Mouse (Mus musculus) mammary gland, adult 2 months (tissue): ENCODE data around the gene Zscan2. TPM values are rescaled to one million over a fixed set of nuclear protein-coding genes. Genes with fewer than 3 reads are reported as not detected.

Source experiments
- polyA plus RNA-seq: library from polyadenylated mRNA; depleted of rRNA; stranded (reverse); fragments of >200 nt; gene quantifications from 2 replicates; pipeline ENCODE4 v1.2.3, GENCODE M21; 2012; ENCODE audit warnings: low replicate concordance; rRNA removed

Zscan2 gene
- polyA plus RNA-seq, result 3.4 and 7.5 TPM in 2 replicates

GRCm38 (mm10) chr7:80860729-80861274 lies at the start of gene Zscan2:
Gene Zscan2 (plus strand): TSS chr7:80860920.

DNA sequence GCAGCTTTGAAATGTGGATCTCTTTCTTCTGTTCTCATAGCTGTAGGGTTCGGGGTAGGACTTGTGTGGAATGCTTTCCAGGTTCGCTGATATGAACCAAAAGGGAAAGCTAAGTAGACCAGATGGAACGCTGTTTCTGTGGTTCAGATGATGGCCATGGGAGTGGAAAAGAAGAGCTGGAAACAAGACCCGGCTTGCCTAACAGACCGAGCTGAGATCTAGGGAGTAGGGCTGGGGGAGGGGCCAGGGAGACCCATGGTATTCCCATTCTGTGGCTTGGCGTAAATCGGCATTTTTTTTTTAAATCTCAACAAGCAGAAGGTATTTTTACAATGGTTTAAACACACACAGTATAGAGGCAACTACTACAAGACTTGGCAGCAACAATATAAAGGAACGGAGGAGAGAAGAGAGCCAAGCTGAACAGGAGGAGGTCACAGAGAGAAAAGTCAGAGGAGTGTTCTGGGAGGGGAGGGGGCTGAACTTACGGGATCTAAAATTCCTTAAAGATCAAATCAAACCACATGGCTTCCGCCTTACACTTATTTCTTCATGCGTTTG lies 34.8 kb upstream of the Zscan2 start, which contains the start of gene Iqgap1:
Gene Iqgap1 (minus strand): TSS at position 132 of the 561 bp plus-strand sequence.

DNA sequence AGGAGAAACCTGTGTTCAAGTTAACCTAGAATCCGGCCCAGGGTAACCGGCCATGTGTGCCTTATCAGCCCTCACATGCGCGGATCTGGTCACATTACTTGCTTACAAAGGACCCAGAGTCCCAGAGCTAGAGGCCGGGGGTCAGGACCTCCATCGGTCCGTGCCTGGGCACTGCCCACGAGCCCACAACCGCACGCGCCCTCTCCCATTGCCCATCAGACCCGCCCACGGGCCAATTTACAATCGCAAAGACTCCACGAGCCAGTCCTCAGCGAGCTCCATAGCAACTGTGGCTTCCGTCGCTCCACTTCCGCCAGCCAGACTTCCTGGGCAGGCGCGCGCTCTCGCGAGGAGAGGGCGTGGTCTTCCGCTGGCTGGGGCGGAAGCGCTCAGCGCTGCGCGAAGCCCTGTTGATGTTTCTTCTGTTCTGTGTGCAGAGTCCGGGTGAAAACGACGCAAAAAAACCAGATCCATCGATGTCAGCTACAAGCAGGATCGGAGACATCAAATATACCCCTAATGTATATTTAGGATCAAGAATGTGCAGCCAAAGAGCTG lies 40.3 kb downstream of the Zscan2 start, which contains the start of gene Wdr73:
Gene Wdr73 (minus strand): TSS at position 326 of the 558 bp plus-strand sequence.

GRCm38 (mm10) chr7:80904921-80905515 lies 44.3 kb downstream of the Zscan2 start, which contains the start of gene Nmb:
Gene Nmb (minus strand): TSS chr7:80905076.

Other genes with a start within 250 kb of the Zscan2 start
- 32.6 and 38.8 TPM in 2 replicates for gene Crtc3, start 172.0 kb upstream of the Zscan2 start, polyA plus RNA-seq
- gene Iqgap1, start 34.9 kb upstream of the Zscan2 start, polyA plus RNA-seq, result 53.0 and 99.4 TPM in 2 replicates
- gene Wdr73, start 40.3 kb downstream of the Zscan2 start, polyA plus RNA-seq, result 12.9 and 14.8 TPM in 2 replicates
- 4.2 and 7.2 TPM in 2 replicates for gene Nmb, start 44.2 kb downstream of the Zscan2 start, polyA plus RNA-seq
- 34.2 and 62.4 TPM in 2 replicates for gene Sec11a, start 86.9 kb downstream of the Zscan2 start, polyA plus RNA-seq
- 21.1 and 21.9 TPM in 2 replicates for gene Zfp592, start 132.8 kb downstream of the Zscan2 start, polyA plus RNA-seq
- 0.10 and 5.3 TPM in 2 replicates for gene Alpk3, start 196.7 kb downstream of the Zscan2 start, polyA plus RNA-seq